Mouse (Mus musculus) thymus, postnatal 0 days (tissue): ENCODE results near the gene Klra17. TPM values are rescaled to one million over a fixed set of nuclear protein-coding genes. Genes with fewer than 3 reads are reported as not detected.
"Not testable (repeated sequence)": the region's sequence is repeated elsewhere in the genome, so short reads cannot be mapped to it uniquely, and the experiment has no call there.

Experiments used
- DNase-seq: peaks from one replicate; pipeline ENCODE4 v3.0.0-alpha.2; 2015; ENCODE audit warnings: low spot score
- polyA plus RNA-seq: library from polyadenylated mRNA; unstranded; fragments of >200 nt; fragmentation: Nextera tagmentation; extraction: Ambion mirVana; gene quantifications from 2 replicates; pipeline ENCODE4 v1.2.1, GENCODE M21; 2015

Gene Klra17
- not detected in 2 replicates for polyA plus RNA-seq

DNA sequence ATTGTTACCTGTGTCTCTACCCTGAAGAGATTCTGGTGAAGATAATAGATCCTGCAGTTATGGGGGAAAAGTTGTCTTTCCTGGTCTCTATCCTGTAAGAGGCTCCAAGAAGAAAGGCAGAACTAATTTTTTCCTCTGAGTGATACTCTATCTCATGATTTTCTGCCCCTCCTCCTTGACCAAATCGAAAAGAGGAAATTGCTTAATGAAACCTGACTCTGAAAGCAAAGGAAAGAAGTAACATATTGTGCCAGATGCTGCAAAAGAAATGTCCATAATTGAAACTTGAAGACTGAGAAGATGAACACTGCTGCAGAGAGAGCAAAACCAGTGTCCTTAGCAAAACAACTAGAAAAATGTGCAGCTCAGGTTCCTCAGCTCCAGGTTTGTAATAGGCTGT is at the start of gene Klra17:
Gene Klra17 (minus strand): TSS at position 124 of the 400 bp plus-strand sequence.
- no peak for DNase-seq

DNA sequence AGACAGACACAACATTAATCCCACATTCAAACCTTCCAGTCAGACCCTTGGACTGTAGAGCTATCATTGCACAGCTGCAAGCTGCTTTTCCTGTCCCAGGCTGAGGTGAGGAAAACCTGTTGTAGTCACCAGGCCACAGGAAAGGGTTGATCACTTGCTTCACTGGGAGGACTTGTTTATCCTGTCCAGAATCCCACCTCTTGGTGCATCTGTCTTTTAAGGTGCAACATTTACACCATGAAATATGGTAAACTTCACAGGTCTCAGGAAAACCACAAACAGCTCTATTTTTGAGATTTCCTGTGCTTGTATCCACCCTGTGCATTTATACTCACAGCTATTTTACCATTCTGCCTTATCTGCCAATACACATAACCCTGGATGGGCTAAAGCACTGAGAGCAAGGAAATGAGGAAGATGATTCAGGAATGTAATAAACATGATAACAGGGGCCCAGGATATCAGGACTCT is 41.0 kb upstream of the Klra17 start, which contains the start of gene Klra5:
Gene Klra5 (minus strand): TSS at position 175 of the 471 bp plus-strand sequence.
- peak; percentile 3 for DNase-seq

DNA sequence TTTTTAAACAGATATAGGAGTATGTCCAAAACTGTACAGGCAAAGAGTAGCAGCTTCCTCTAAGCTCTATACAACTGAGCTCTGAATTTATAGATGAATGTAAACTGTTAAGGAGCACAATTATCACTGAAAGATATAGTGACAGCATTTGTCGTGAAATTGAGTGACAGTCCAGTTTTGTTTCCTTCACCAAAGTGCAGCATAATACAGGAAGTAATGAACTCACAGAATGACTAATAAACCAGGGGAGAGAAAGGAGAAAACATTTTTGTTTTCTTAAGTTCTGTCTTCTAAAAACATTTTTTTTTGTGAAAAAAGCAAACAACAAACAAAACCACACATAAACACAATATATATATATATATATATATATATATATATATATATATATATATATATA is 40.5 kb upstream of the Klra17 start:
- DNase-seq: no peak

DNA sequence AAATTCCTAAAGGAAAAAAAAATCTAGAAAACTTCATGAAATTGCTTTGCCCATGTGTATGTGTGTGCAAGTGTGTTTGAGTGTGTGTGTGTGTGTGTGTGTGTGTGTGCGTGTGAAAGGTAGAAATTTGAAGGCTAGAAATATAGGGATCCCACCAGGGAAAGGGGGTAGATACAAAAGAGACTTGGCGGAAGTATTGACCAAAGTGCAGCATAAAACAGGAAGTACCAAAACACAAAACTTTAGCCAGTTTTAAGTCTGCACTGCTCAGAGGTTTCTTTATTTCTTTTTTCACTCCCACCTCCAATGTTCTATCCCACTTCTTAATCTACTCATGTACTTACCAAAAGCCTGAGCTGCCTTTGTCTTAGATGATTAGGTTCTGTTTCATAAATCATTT is 6.1 kb upstream of the Klra17 start:
- no peak for DNase-seq

DNA sequence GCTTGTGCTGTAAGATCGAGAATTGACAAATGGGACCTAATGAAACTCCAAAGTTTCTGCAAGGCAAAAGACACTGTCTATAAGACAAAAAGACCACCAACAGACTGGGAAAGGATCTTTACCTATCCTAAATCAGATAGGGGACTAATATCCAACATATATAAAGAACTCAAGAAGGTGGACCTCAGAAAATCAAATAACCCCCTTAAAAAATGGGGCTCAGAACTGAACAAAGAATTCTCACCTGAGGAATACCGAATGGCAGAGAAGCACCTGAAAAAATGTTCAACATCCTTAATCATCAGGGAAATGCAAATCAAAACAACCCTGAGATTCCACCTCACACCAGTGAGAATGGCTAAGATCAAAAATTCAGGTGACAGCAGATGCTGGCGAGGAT is 14.1 kb downstream of the Klra17 start, which contains the start of gene Gm17631:
Gene Gm17631 (plus strand): TSS at position 301 of the 400 bp plus-strand sequence.
- DNase-seq: not testable (repeated sequence)

DNA sequence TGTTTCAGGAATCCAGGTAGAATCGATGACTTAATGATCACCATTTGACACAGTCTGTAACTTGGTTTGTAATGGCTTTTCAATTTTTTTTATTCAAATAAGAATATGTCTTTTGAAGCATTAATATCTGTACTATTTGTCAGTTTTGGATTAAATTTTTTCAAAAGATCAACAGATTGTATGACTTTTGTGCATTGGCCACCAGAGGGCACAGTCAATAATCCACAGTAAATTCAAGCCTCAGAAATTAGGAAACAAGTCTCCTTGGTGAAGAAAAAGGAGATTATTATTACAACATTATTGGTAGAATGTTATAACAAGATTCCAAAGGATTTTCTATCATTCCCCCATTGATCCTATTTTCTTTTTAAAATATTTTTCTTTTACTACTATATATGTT is 50.9 kb downstream of the Klra17 start:
- no peak for DNase-seq

DNA sequence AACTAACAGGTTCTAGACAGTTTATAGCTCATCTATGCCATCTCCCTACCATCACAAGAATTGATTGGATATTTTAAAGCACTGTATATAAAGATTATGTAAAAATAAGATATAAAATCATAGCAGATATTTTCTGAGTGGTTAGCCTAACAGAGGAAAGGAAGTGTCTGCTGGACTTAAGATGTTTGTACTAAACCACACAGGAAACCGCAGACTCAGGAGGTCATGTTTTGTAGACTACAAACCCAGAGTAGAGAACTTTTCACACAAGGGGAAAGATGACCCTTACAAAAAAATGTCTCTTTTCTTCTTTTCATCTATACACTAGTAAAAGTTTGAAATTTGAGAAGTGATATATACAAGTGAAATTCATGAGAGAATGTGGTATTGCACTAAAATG is 52.5 kb downstream of the Klra17 start:
- no peak for DNase-seq

DNA sequence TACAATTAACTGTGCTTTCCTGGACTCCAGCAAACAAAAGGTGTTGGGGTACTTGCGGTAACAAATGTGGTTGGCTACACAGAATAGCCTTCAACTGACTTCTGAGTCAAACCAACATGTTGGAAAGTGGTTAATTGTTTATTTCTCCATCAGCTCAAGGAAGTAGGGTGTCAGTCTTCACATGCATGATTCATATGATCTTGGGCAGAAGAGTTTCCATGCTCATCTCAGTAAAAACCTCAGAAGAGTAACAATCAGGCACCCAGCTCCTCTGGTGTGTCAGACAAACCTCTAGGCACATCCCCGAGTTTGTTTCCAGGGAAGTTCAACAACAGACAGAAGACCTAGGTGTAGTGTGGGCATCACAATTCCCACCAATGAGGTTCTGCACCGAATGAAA is 58.7 kb downstream of the Klra17 start:
- DNase-seq: no peak

DNA sequence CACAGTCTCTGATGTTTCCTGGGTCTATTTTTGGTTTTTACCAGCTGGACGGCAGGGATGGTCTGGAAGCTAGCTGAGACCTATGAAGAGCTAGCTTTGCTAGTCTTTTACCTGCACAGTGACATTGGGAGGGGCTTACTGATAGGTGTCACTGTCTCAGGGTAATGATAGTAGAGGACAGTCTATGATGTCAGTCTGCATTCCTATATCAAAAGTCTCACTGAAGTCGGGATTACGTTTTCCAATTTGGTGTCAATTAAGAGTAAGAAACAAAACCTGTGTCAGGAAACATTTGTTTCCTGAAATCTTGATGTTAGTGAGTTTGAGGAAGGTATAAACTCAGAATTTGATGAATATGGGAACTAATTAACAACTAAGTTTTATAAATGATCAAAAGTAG is 92.3 kb downstream of the Klra17 start, which contains the start of gene Gm156:
Gene Gm156 (minus strand): TSS at position 101 of the 400 bp plus-strand sequence.
- DNase-seq: not testable (repeated sequence)

Other genes starting within 250 kb of the Klra17 start
- not detected in 2 replicates for gene Klrc3, start 233.3 kb downstream of the Klra17 start, polyA plus RNA-seq
- 0.57 and 0.62 TPM in 2 replicates for gene Klrc2, start 216.0 kb downstream of the Klra17 start, polyA plus RNA-seq
- gene Klrc1, start 197.7 kb downstream of the Klra17 start, polyA plus RNA-seq: 2.0 and 2.4 TPM in 2 replicates
- not detected in 2 replicates for gene Klri1, start 159.5 kb downstream of the Klra17 start, polyA plus RNA-seq
- 0.18 and 0.31 TPM in 2 replicates for gene Klri2, start 136.2 kb downstream of the Klra17 start, polyA plus RNA-seq
- gene Gm156, start 92.4 kb downstream of the Klra17 start, polyA plus RNA-seq: 0.21 and 0.41 TPM in 2 replicates
- gene Gm17631, start 14.0 kb downstream of the Klra17 start, polyA plus RNA-seq: not detected in 2 replicates
- gene Klra5, start 41.0 kb upstream of the Klra17 start, polyA plus RNA-seq: 5.9 and 9.4 TPM in 2 replicates
- gene Klra6, start 150.3 kb upstream of the Klra17 start, polyA plus RNA-seq: not detected in 2 replicates
- gene Klra4, start 190.6 kb upstream of the Klra17 start, polyA plus RNA-seq: not detected in 2 replicates